Mouse (Mus musculus): Measurements from ENCODE around the gene Taok1. TPM values are rescaled to one million over a fixed set of nuclear protein-coding genes. Genes with fewer than 3 reads are reported as not detected.

The Taok1 gene
- polyA plus RNA-seq, 1 experiment from 2014 or later: 37.5 TPM

- peak within 1 kb of the TSS; percentile 46 for H3K9ac ChIP-seq (replicated peaks; ENCODE audit: low read length)
- no peaks in the 10 kb centered on the region for H3K9me3 ChIP-seq (ENCODE audit: control insufficient read depth, low read length)
- under 1% methylated on average over 62 of the region's 72 CpGs for WGBS
These were observed 92.6 kb downstream of the Taok1 start, which contains the start of gene Abhd15 for GRCm38 (mm10) chr11:77514832-77515636. Abhd15 (plus strand) TSS chr11:77515121.

GRCm38 (mm10) chr11:77514281-77514831 is 93.3 kb downstream of the Taok1 start:
- 9% methylated on average over 19 of the region's 19 CpGs for WGBS
- no peaks in the 10 kb centered on the region for H3K36me3 ChIP-seq (ENCODE audit: control insufficient read depth, insufficient read depth, low read length)
- H3K4me3 ChIP-seq (replicated peaks; ENCODE audit: low read depth, low read length): peak overlapping the region; percentile 58
- H3K4me1 ChIP-seq (ENCODE audit: control insufficient read depth, insufficient read depth, low read length): peaks cover 30% of the 10 kb centered on the region
- no peaks in the 10 kb centered on the region for H3K9me3 ChIP-seq (ENCODE audit: control insufficient read depth, low read length)
- ATAC-seq (ENCODE audit: low FRiP score, low TSS enrichment): no peak; the same call in 1 of the 2 replicates
- no peak overlapping the region for H3K27ac ChIP-seq (replicated peaks; ENCODE audit: low read depth, low read length)
- H3K9ac ChIP-seq (replicated peaks; ENCODE audit: low read length): peak overlapping the region; percentile 46
- peaks cover 36% of the 10 kb centered on the region for H3K27me3 ChIP-seq (ENCODE audit: control insufficient read depth, insufficient read depth, low read length)
- DNase-seq: no peak
- H3K4me2 ChIP-seq (ENCODE audit: low read length): peak overlapping the region; percentile 98

More at GRCm38 (mm10) chr11:77514832-77515636, 92.6 kb downstream of the Taok1 start, which contains the start of gene Abhd15:
- peak; percentile 79 for DNase-seq
- Histone ChIP-seq H3K4me2 (ENCODE audit: low read length) (peak within 1 kb of the TSS; percentile 98), H3K27ac (replicated peaks; ENCODE audit: low read depth, low read length) (0 out of 2 replicates have a peak within 1 kb of the TSS, but pooled peaks have one; percentile 41), H3K27me3 (ENCODE audit: control insufficient read depth, insufficient read depth, low read length) (peaks cover 36% of the 10 kb centered on the region), H3K36me3 (ENCODE audit: control insufficient read depth, insufficient read depth, low read length) (no peaks in the 10 kb centered on the region), H3K4me3 (replicated peaks; ENCODE audit: low read depth, low read length) (peak within 1 kb of the TSS; percentile 58), H3K4me1 (ENCODE audit: control insufficient read depth, insufficient read depth, low read length) (peaks cover 30% of the 10 kb centered on the region)
- peak; percentile 44; the same call in 1 of the 2 replicates for ATAC-seq (ENCODE audit: low FRiP score, low TSS enrichment)

DNA sequence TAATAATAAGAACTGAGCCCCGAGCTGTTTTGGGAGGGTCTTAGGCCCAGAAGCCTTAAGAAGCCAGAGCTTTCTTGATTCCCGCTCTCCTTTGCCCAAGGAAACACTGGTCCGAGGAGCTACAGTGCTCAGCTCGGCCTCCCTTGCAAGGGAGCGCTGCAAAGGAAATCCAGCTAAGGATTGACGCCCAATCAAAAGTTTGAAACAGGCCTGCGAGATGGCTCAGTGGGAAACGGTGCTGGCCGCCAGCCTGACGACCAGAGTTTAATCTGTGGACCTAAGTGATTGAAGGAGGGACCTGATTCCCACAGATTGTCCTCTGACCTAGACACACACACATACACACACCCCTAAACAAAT is 93.8 kb downstream of the Taok1 start:
- peaks cover 30% of the 10 kb centered on the region for H3K4me1 ChIP-seq (ENCODE audit: control insufficient read depth, insufficient read depth, low read length)
- no peaks in the 10 kb centered on the region for H3K36me3 ChIP-seq (ENCODE audit: control insufficient read depth, insufficient read depth, low read length)
- DNase-seq: peak; percentile 25
- peak overlapping the region; percentile 98 for H3K4me2 ChIP-seq (ENCODE audit: low read length)
- no peak overlapping the region for H3K9ac ChIP-seq (replicated peaks; ENCODE audit: low read length)
- peak overlapping the region; percentile 58 for H3K4me3 ChIP-seq (replicated peaks; ENCODE audit: low read depth, low read length)
- peaks cover 36% of the 10 kb centered on the region for H3K27me3 ChIP-seq (ENCODE audit: control insufficient read depth, insufficient read depth, low read length)
- no peak for ATAC-seq (ENCODE audit: low FRiP score, low TSS enrichment)
- WGBS: 6% methylated on average over 10 of the region's 10 CpGs
- H3K27ac ChIP-seq (replicated peaks; ENCODE audit: low read depth, low read length): no peak overlapping the region
- no peaks in the 10 kb centered on the region for H3K9me3 ChIP-seq (ENCODE audit: control insufficient read depth, low read length)

GRCm38 (mm10) chr11:77512891-77513810 is 94.5 kb downstream of the Taok1 start:
- Histone ChIP-seq H3K9me3 (ENCODE audit: control insufficient read depth, low read length) (no peaks in the 10 kb centered on the region), H3K9ac (replicated peaks; ENCODE audit: low read length) (peak overlapping the region; percentile 55), H3K36me3 (ENCODE audit: control insufficient read depth, insufficient read depth, low read length) (no peaks in the 10 kb centered on the region), H3K27me3 (ENCODE audit: control insufficient read depth, insufficient read depth, low read length) (peaks cover 36% of the 10 kb centered on the region), H3K4me3 (replicated peaks; ENCODE audit: low read depth, low read length) (peak overlapping the region; percentile 58), H3K27ac (replicated peaks; ENCODE audit: low read depth, low read length) (no peak overlapping the region), H3K4me2 (ENCODE audit: low read length) (peak overlapping the region; percentile 98), H3K4me1 (ENCODE audit: control insufficient read depth, insufficient read depth, low read length) (peaks cover 34% of the 10 kb centered on the region)
- peak; percentile 69 for ATAC-seq (ENCODE audit: low FRiP score, low TSS enrichment)
- DNase-seq: peak; percentile 89
- under 1% methylated on average over 79 of the region's 84 CpGs for WGBS

- ATAC-seq (ENCODE audit: low FRiP score, low TSS enrichment) (no peak), DNase-seq (no peak)
- H3K9me3 ChIP-seq (ENCODE audit: control insufficient read depth, low read length): no peaks in the 10 kb centered on the region
- peaks cover 25% of the 10 kb centered on the region for H3K27me3 ChIP-seq (ENCODE audit: control insufficient read depth, insufficient read depth, low read length)
- peaks cover 31% of the 10 kb centered on the region for H3K4me1 ChIP-seq (ENCODE audit: control insufficient read depth, insufficient read depth, low read length)
- peaks cover 14% of the 10 kb centered on the region for H3K36me3 ChIP-seq (ENCODE audit: control insufficient read depth, insufficient read depth, low read length)
- no peak overlapping the region for H3K9ac ChIP-seq (replicated peaks; ENCODE audit: low read length)
- no peak overlapping the region for H3K4me2 ChIP-seq (ENCODE audit: low read length)
- H3K4me3 ChIP-seq (replicated peaks; ENCODE audit: low read depth, low read length): no peak overlapping the region
- no peak overlapping the region for H3K27ac ChIP-seq (replicated peaks; ENCODE audit: low read depth, low read length)
- WGBS: 75% methylated on average over 5 of the region's 5 CpGs
These were observed 96.3 kb downstream of the Taok1 start for GRCm38 (mm10) chr11:77511336-77511735.

- H3K27ac ChIP-seq (replicated peaks; ENCODE audit: low read depth, low read length): no peak overlapping the region
- H3K9me3 ChIP-seq (ENCODE audit: control insufficient read depth, low read length): no peaks in the 10 kb centered on the region
- ATAC-seq (ENCODE audit: low FRiP score, low TSS enrichment) (peak; percentile 37; the same call in 1 of the 2 replicates), DNase-seq (peak; percentile 91)
- H3K27me3 ChIP-seq (ENCODE audit: control insufficient read depth, insufficient read depth, low read length): peaks cover 4% of the 10 kb centered on the region
- peaks cover 44% of the 10 kb centered on the region for H3K36me3 ChIP-seq (ENCODE audit: control insufficient read depth, insufficient read depth, low read length)
- 20% methylated on average over 49 of the region's 49 CpGs for WGBS
- H3K4me2 ChIP-seq (ENCODE audit: low read length): peak overlapping the region; percentile 53
- H3K9ac ChIP-seq (replicated peaks; ENCODE audit: low read length): peak overlapping the region; percentile 29; the same call in 1 of the 2 replicates
- peak overlapping the region; percentile 20 for H3K4me3 ChIP-seq (replicated peaks; ENCODE audit: low read depth, low read length)
- peaks cover 11% of the 10 kb centered on the region for H3K4me1 ChIP-seq (ENCODE audit: control insufficient read depth, insufficient read depth, low read length)
These were observed 99.3 kb downstream of the Taok1 start for GRCm38 (mm10) chr11:77508068-77509021.

GRCm38 (mm10) chr11:77507426-77507825 is 100.2 kb downstream of the Taok1 start:
- DNase-seq: no peak
- H3K27ac ChIP-seq (replicated peaks; ENCODE audit: low read depth, low read length): no peak overlapping the region
- WGBS: 78% methylated on average over 4 of the region's 4 CpGs
- H3K9me3 ChIP-seq (ENCODE audit: control insufficient read depth, low read length): no peaks in the 10 kb centered on the region
- H3K36me3 ChIP-seq (ENCODE audit: control insufficient read depth, insufficient read depth, low read length): peaks cover 52% of the 10 kb centered on the region
- H3K9ac ChIP-seq (replicated peaks; ENCODE audit: low read length): no peak overlapping the region
- no peak for ATAC-seq (ENCODE audit: low FRiP score, low TSS enrichment)
- H3K4me2 ChIP-seq (ENCODE audit: low read length): no peak overlapping the region
- peaks cover 3% of the 10 kb centered on the region; the same call in 1 of the 2 replicates for H3K27me3 ChIP-seq (ENCODE audit: control insufficient read depth, insufficient read depth, low read length)
- H3K4me3 ChIP-seq (replicated peaks; ENCODE audit: low read depth, low read length): no peak overlapping the region
- H3K4me1 ChIP-seq (ENCODE audit: control insufficient read depth, insufficient read depth, low read length): peaks cover 9% of the 10 kb centered on the region

Measured in midbrain, embryonic 14.5 days (tissue).